Mouse (Mus musculus) forebrain, embryonic 15.5 days (tissue): Measurements from ENCODE around the gene Slc31a2. TPM values are rescaled to one million over a fixed set of nuclear protein-coding genes. Genes with fewer than 3 reads are reported as not detected.

Experiments
- ATAC-seq: fragments of 200-750 bp; cut with Nextera tagmentation; replicated peaks from 2 replicates; pipeline ENCODE4 v1.8.0; 2017; ENCODE audit warnings: mild to moderate bottlenecking, moderate TSS enrichment, moderate library complexity
- H3K27ac ChIP-seq: fragments of 300-500 bp; sonication (generic); replicated peaks from 2 replicates; pipeline ENCODE4 v1.5.1; 2015; ENCODE audit warnings: mild to moderate bottlenecking, inconsistent platforms
- H3K27me3 ChIP-seq: fragments of 300-500 bp; sonication (generic); 2 replicates; pipeline ENCODE4 v1.6.1; 2015; ENCODE audit warnings: inconsistent platforms
- H3K36me3 ChIP-seq: fragments of 300-500 bp; sonication (generic); 2 replicates; pipeline ENCODE4 v1.6.1; 2015; ENCODE audit warnings: mild to moderate bottlenecking, inconsistent platforms
- H3K4me1 ChIP-seq: fragments of 300-500 bp; sonication (generic); 2 replicates; pipeline ENCODE4 v1.6.1; 2015; ENCODE audit warnings: inconsistent platforms
- H3K4me2 ChIP-seq: fragments of 300-500 bp; sonication (generic); replicated peaks from 2 replicates; pipeline ENCODE4 v1.6.1; 2015; ENCODE audit warnings: mild to moderate bottlenecking, inconsistent platforms
- H3K4me3 ChIP-seq: fragments of 300-500 bp; sonication (generic); 2 replicates; pipeline ENCODE4 v1.5.1; 2015; ENCODE audit warnings: mild to moderate bottlenecking, inconsistent platforms
- H3K9ac ChIP-seq: fragments of 300-500 bp; sonication (generic); replicated peaks from 2 replicates; pipeline ENCODE4 v1.6.1; 2015; ENCODE audit warnings: mild to moderate bottlenecking, inconsistent platforms
- H3K9me3 ChIP-seq: fragments of 300-500 bp; sonication (generic); 2 replicates; pipeline ENCODE4 v1.6.1; 2016; ENCODE audit warnings: inconsistent platforms
- WGBS: fragments of 180-500 bp; shearing (Covaris S2); methylation state at CpG from one replicate; pipeline ENCODE4 v1.1.7; 2015; ENCODE audit warnings: mixed read lengths; 5-methylcytosine and 5-hydroxymethylcytosine counted together
- polyA plus RNA-seq: library from polyadenylated mRNA; unstranded; fragments of >200 nt; fragmentation: Nextera tagmentation; extraction: Ambion mirVana; gene quantifications from 2 replicates; pipeline ENCODE4 v1.2.1, GENCODE M21; 2015

The Slc31a2 gene
- polyA plus RNA-seq: 11.1 and 11.8 TPM in 2 replicates

DNA sequence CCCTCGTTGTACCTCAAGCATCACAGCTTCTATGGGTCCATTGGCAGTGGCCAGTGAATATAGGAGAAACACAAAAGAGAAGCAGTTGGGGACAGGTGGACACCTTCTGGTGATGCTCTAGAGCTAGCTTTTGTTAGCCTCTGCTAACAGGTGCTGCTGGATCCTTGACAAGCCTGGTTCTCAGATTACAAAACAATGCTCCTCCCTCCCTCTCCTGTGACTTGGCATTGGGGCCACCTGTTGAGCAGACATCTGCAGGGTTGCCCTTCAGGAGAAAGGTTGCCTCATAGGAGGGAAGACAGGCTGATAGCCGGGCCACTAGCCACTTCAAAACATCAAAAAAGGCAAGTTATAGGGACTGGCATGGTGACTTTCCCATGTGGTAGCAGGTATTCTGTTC is at the start of gene Slc31a2:
Slc31a2 (plus strand) TSS at position 287 of the 400 bp plus-strand sequence.
- no peak for ATAC-seq
- H3K36me3 ChIP-seq: no peaks in the 10 kb centered on the region
- no peak within 1 kb of the TSS for H3K9ac ChIP-seq
- H3K4me2 ChIP-seq: no peak within 1 kb of the TSS
- H3K4me3 ChIP-seq: no peak within 1 kb of the TSS
- no peaks in the 10 kb centered on the region for H3K9me3 ChIP-seq
- H3K27ac ChIP-seq: no peak within 1 kb of the TSS
- 0 out of 2 replicates have a peak, but pooled peaks cover 3% of the 10 kb centered on the region for H3K4me1 ChIP-seq
- WGBS: 54% methylated on average over 2 of the region's 2 CpGs
- no peaks in the 10 kb centered on the region for H3K27me3 ChIP-seq

DNA sequence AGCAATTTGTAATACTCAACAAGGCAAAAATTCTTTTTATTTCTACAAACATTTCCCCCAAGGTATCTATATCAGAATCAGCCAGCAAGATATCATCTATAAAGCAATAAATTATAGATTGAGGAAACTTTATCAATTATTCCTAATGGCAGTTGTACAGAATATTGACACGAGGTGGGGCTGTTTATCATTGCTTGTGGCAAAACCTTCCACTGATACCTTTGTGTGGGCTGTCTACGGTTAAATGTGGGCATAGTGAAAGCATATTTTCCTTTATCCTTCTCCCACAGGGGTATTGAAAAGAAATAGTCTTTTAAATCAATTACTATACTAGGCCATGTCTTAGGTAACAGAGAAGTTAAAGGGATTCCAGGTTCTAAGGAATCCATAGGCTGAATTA is 48.9 kb upstream of the Slc31a2 start:
- Histone ChIP-seq H3K27me3 (no peaks in the 10 kb centered on the region), H3K36me3 (no peaks in the 10 kb centered on the region), H3K27ac (no peak overlapping the region), H3K4me3 (no peak overlapping the region), H3K9me3 (no peaks in the 10 kb centered on the region), H3K4me2 (no peak overlapping the region), H3K4me1 (peaks cover 6% of the 10 kb centered on the region), H3K9ac (no peak overlapping the region)
- WGBS: 80% methylated on average over 2 of the region's 2 CpGs
- ATAC-seq: no peak

DNA sequence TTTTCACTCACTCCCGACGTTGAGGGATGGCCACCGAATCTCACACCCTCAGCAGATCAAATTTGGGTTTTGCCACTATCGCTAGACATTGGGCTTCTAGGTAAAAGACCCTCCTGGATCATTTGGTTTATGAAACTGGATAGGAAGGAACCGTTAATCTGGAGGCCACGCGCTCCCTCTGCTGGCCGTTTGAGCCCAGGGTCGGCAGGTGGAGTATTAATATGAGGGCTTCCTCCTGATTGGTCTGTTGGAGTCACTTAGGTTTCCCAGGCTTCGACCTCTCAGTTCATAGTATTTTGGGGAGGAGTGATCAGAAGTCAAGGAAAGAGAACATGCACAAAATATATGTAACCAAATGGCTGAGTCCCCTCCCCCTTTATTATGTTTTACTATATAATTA is 34.0 kb upstream of the Slc31a2 start:
- Histone ChIP-seq H3K4me1 (no peaks in the 10 kb centered on the region), H3K9ac (no peak overlapping the region), H3K27ac (no peak overlapping the region), H3K36me3 (no peaks in the 10 kb centered on the region), H3K4me3 (no peak overlapping the region), H3K9me3 (no peaks in the 10 kb centered on the region), H3K4me2 (no peak overlapping the region), H3K27me3 (no peaks in the 10 kb centered on the region)
- ATAC-seq: 0 out of 2 replicates have a peak, but pooled peaks have one; percentile 38
- 52% methylated on average over 10 of the region's 10 CpGs for WGBS

DNA sequence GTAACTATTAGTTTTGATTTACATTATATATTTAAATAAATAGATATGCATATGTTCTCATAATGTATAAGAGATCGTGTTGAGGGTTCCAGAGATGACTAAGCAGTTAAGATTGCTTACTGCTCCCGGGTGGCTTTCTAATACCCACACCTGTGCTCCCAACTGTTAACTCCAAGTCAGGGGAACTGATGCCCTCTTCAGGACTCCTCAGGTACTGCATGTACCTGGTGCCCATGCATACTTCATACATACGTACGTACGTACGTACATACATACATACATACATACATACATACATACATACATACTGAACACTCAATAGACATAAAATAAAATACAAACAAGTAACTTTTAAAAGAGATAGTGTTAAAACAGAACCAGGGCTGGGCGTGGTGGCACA is 32.9 kb upstream of the Slc31a2 start:
- no peak overlapping the region for H3K27ac ChIP-seq
- 90% methylated on average over 7 of the region's 7 CpGs for WGBS
- H3K4me2 ChIP-seq: no peak overlapping the region
- H3K36me3 ChIP-seq: no peaks in the 10 kb centered on the region
- H3K4me1 ChIP-seq: no peaks in the 10 kb centered on the region
- H3K4me3 ChIP-seq: no peak overlapping the region
- H3K27me3 ChIP-seq: no peaks in the 10 kb centered on the region
- no peak for ATAC-seq
- no peak overlapping the region for H3K9ac ChIP-seq
- H3K9me3 ChIP-seq: no peaks in the 10 kb centered on the region

DNA sequence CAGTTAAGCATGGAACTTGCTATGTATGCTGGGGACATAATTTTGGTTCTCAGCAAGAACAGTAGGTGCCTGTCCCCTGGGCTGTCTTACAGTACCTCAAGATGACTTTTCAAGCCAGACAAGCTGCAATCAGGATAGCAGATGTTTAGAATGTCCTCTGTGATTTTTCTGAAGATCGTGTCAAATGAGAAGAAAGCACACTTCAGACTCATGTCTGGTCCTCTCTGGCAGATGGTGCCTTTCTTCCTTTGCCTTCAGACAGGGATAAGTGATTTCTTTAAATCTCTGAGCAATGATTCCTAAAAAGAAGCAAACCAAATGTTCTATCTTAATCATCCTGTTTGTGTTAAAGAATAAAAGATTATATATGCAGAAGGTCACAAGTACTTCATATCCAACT is 32.2 kb upstream of the Slc31a2 start:
- H3K4me1 ChIP-seq: no peaks in the 10 kb centered on the region

DNA sequence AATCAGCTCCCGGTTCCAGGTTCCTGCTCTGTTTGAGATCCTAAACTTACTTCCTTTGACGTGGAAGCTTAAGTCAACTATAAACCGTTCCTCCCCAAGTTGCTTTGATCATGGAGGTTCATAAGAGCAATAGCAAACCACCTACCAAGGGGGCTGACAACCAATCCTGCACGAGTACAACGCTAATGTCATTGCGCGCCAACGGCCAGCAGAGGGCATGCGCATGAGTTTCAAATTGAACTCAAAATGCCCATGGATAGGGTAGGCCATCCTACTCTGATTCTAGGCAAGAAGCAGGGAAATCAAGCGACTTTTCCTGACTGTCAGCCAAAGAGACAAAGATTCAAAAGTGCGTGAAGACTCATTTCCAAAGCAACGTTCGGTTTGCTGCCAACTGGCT is 31.6 kb upstream of the Slc31a2 start, which contains the start of gene Zfp37:
Zfp37 (minus strand) TSS at position 279 of the 400 bp plus-strand sequence.
- no peak within 1 kb of the TSS for H3K4me2 ChIP-seq
- 78% methylated on average over 13 of the region's 13 CpGs for WGBS
- no peaks in the 10 kb centered on the region for H3K9me3 ChIP-seq
- no peak within 1 kb of the TSS for H3K4me3 ChIP-seq
- ATAC-seq: no peak
- no peak within 1 kb of the TSS for H3K9ac ChIP-seq
- H3K27me3 ChIP-seq: no peaks in the 10 kb centered on the region
- no peaks in the 10 kb centered on the region for H3K36me3 ChIP-seq
- H3K4me1 ChIP-seq: no peaks in the 10 kb centered on the region
- H3K27ac ChIP-seq: no peak within 1 kb of the TSS

More for the DNA sequence above, 32.2 kb upstream of the Slc31a2 start:
- Histone ChIP-seq H3K4me3 (no peak overlapping the region), H3K9me3 (no peaks in the 10 kb centered on the region), H3K4me2 (no peak overlapping the region), H3K9ac (no peak overlapping the region), H3K27ac (no peak overlapping the region), H3K27me3 (no peaks in the 10 kb centered on the region), H3K36me3 (no peaks in the 10 kb centered on the region)
- WGBS: 70% methylated on average over 1 of the region's 1 CpGs
- ATAC-seq: no peak

DNA sequence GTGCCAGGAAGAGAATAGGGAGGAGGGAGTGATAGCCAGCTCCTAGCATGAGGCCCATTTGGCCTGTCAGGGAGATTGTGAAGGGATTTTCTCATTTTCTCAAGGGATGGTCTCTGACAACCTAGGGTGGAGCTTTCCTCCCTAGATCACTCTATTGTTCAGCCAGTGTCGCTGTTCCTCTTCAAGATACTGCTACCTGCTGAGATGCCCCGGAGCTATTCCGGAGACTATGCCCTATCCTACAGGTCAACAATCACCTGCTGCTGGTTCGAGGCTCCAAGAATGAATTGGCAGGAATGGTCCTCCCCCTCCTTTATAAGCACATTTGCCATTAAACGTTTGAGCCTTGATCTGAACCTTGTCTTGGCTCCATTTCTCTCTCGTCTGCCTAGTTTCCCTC is 21.8 kb upstream of the Slc31a2 start:
- Histone ChIP-seq H3K9me3 (no peaks in the 10 kb centered on the region), H3K9ac (no peak overlapping the region), H3K27me3 (no peaks in the 10 kb centered on the region), H3K4me2 (no peak overlapping the region), H3K36me3 (no peaks in the 10 kb centered on the region), H3K4me3 (no peak overlapping the region), H3K27ac (no peak overlapping the region), H3K4me1 (no peaks in the 10 kb centered on the region)
- 63% methylated on average over 6 of the region's 6 CpGs for WGBS
- ATAC-seq: no peak

DNA sequence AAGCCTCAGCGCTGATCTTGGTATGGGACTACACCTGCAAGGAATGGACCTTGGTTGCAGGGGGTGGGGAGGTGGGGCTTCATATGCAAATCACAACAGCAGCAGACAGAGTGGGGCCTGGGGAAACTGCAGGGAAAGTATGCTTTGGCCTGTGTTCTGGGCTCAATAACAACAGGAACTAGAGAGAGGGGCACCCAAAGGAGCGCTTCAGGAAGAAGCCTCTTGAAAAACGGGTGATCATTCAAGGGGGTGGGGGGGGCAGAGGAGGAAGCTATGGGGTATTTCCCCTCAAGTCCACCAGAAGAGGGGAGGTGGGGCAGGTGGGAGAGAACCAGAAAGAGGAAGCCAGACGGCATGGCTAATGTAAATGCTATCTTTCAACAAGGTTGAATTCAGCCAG is 14.0 kb upstream of the Slc31a2 start:
- Histone ChIP-seq H3K4me2 (no peak overlapping the region), H3K27ac (no peak overlapping the region), H3K27me3 (no peaks in the 10 kb centered on the region), H3K36me3 (no peaks in the 10 kb centered on the region), H3K9ac (no peak overlapping the region), H3K9me3 (no peaks in the 10 kb centered on the region), H3K4me1 (no peaks in the 10 kb centered on the region), H3K4me3 (no peak overlapping the region)
- 45% methylated on average over 4 of the region's 4 CpGs for WGBS
- no peak for ATAC-seq

DNA sequence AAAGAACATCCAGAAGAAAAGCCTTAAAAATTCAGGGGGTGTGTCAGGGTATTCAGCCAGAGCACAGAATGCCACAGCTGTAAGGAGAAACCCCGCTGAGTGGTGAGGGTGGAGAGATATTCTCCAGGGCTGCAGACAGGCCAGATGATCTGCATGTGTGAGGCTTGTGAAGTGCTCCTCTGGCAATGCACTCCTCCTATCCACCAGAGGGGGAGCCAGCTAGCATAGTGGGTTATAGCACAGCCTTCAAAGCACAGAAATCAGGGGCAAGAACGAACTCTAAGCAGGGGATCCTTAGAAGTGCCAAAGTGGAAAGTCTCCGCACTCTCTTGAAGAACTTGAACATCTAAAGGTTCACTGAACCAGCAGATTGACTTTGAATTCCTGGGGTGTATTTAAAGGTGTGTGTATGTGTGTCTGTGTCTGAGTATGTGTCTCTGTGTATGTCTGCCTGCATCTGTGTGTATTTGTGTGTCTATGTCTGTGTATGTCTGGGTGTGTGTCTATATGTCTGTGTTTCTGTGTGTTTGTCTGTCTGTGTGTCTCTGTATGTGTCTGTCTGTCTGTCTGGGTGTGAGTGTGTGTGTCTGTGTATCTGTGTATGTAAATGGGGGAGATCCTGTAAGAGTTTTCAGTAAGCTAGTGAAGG is 11.3 kb upstream of the Slc31a2 start:
- Histone ChIP-seq H3K9ac (no peak overlapping the region), H3K9me3 (no peaks in the 10 kb centered on the region), H3K4me3 (no peak overlapping the region), H3K27ac (no peak overlapping the region), H3K4me2 (no peak overlapping the region), H3K4me1 (no peaks in the 10 kb centered on the region), H3K36me3 (no peaks in the 10 kb centered on the region), H3K27me3 (no peaks in the 10 kb centered on the region)
- ATAC-seq: no peak
- WGBS: 32% methylated on average over 3 of the region's 3 CpGs

DNA sequence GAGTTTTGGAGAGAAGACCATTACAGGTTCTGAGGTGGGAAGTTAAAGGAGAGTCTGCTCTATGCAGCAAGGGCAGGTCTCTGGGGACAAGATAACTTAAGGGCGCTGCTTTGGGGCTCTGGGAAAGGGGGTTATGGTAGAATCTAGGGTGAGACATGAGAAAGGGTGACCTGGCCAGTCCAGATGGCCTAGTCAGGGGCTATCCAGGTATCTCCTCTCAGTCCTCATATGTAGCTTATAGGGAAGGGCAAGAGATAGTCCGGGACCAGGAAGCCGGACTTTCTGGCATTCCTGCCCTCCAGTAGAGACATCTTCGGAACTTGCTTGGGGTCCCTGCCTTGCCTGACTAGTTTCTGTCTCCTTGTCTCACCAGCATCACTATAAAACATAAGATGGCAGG is 10.6 kb upstream of the Slc31a2 start:
- no peaks in the 10 kb centered on the region for H3K36me3 ChIP-seq
- 92% methylated on average over 4 of the region's 4 CpGs for WGBS
- ATAC-seq: no peak
- no peak overlapping the region for H3K27ac ChIP-seq
- no peaks in the 10 kb centered on the region for H3K9me3 ChIP-seq
- H3K4me3 ChIP-seq: no peak overlapping the region
- H3K27me3 ChIP-seq: no peaks in the 10 kb centered on the region
- H3K4me1 ChIP-seq: no peaks in the 10 kb centered on the region
- H3K4me2 ChIP-seq: no peak overlapping the region
- H3K9ac ChIP-seq: no peak overlapping the region

DNA sequence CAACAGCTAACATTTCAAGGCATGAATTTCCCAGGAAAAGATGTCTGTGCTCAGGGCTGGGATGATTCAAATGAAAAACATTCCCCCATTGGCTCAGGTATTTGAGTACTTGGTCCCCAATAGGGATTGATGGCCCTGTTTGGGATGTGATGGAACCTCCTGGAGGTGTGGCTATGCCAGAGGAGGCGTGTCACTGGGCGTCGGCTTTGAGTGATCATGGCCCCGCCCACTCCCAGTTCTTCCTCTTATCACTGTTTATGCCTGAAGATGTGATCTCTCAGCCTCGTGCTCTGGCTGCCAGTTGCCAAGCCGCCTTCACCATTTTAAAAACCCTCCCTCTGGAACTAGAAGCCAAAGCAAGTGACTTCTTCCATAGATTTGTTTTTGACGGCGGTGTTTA is 7.8 kb upstream of the Slc31a2 start:
- WGBS: 81% methylated on average over 8 of the region's 8 CpGs
- H3K36me3 ChIP-seq: no peaks in the 10 kb centered on the region
- H3K9me3 ChIP-seq: no peaks in the 10 kb centered on the region
- no peak for ATAC-seq
- no peak overlapping the region for H3K4me2 ChIP-seq
- no peak overlapping the region for H3K9ac ChIP-seq
- no peaks in the 10 kb centered on the region for H3K27me3 ChIP-seq
- H3K4me3 ChIP-seq: no peak overlapping the region
- H3K27ac ChIP-seq: no peak overlapping the region
- H3K4me1 ChIP-seq: no peaks in the 10 kb centered on the region

DNA sequence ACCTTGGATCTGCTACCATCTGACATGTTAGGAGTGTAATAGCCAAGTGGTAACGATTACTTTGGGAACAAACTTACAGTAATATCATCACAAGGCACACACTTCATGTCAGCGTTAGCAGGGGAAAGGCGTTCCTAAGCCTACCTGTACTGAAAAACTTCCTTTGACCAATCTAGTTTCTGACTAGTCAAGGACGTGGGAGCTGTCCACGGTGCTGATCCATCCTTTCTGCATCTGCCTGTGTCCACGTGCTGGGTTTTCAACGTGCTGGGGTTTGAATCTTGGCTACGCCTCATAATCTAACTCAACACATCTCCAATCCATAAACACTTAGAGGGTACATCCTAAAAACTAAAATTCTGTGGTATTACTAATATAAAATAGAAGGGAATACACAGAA is 5.4 kb upstream of the Slc31a2 start:
- Histone ChIP-seq H3K4me3 (no peak overlapping the region), H3K4me2 (no peak overlapping the region), H3K36me3 (no peaks in the 10 kb centered on the region), H3K27ac (no peak overlapping the region), H3K9ac (no peak overlapping the region), H3K4me1 (no peaks in the 10 kb centered on the region), H3K9me3 (no peaks in the 10 kb centered on the region), H3K27me3 (no peaks in the 10 kb centered on the region)
- no peak for ATAC-seq
- 37% methylated on average over 8 of the region's 8 CpGs for WGBS
